Mouse (Mus musculus) heart, embryonic 14.5 days (tissue): Measurements from ENCODE around the gene Aanat. TPM values are rescaled to one million over a fixed set of nuclear protein-coding genes. Genes with fewer than 3 reads are reported as not detected.
A peak's percentile ranks its signal among the peaks of the same experiment; 100 is the strongest.
"Not testable (repeated sequence)": the region's sequence is repeated elsewhere in the genome, so short reads cannot be mapped to it uniquely, and the experiment has no call there.

Experiments
- ATAC-seq: fragments of 200-750 bp; cut with Nextera tagmentation; 2 replicates; pipeline ENCODE4 v1.8.0; 2017; ENCODE audit warnings: low read depth, moderate TSS enrichment; ENCODE audit not compliant: insufficient number of reproducible peaks, insufficient read depth, low FRiP score
- H3K27ac ChIP-seq, 2 experiments: fragments of 200-500 bp in 1 of 2; fragments of 300-500 bp in 1 of 2; sonication (generic) in 1 of 2; replicated peaks in 1 of 2; 2 replicates each; pipeline ENCODE4 v1.5.1; 2012 to 2014; ENCODE audit warnings: low read depth in 2 of 2, low read length in 2 of 2, control low read depth in 1 of 2, mild to moderate bottlenecking in 1 of 2, mixed read lengths in 1 of 2; ENCODE audit not compliant: control insufficient read depth in 1 of 2, insufficient read depth in 1 of 2
- H3K27me3 ChIP-seq: fragments of 300-500 bp; sonication (generic); 2 replicates; pipeline ENCODE4 v1.6.1; 2014; ENCODE audit warnings: mild to moderate bottlenecking, low read length, control low read depth; ENCODE audit not compliant: control insufficient read depth, insufficient read depth
- H3K36me3 ChIP-seq: fragments of 300-500 bp; sonication (generic); 2 replicates; pipeline ENCODE4 v1.6.1; 2014; ENCODE audit warnings: mild to moderate bottlenecking, control low read depth, low read length, mixed read lengths; ENCODE audit not compliant: control insufficient read depth, insufficient read depth
- H3K4me1 ChIP-seq, 2 experiments: fragments of 200-500 bp in 1 of 2; fragments of 300-500 bp in 1 of 2; sonication (generic) in 1 of 2; 2 replicates each; pipeline ENCODE4 v1.6.1; 2012 to 2014; ENCODE audit warnings: low read length in 2 of 2, control low read depth in 1 of 2, mixed read lengths in 1 of 2; ENCODE audit not compliant: control insufficient read depth in 2 of 2, insufficient read depth in 2 of 2
- H3K4me2 ChIP-seq: fragments of 300-500 bp; sonication (generic); 2 replicates; pipeline ENCODE4 v1.6.1; 2014; ENCODE audit warnings: mild to moderate bottlenecking, low read length
- H3K4me3 ChIP-seq, 2 experiments: fragments of 200-500 bp in 1 of 2; fragments of 300-500 bp in 1 of 2; sonication (generic) in 1 of 2; 2 replicates each; pipeline ENCODE4 v1.5.1; 2012 to 2014; ENCODE audit warnings: low read length in 2 of 2, mild to moderate bottlenecking in 2 of 2, control low read depth in 1 of 2, low read depth in 1 of 2, moderate library complexity in 1 of 2; ENCODE audit not compliant: control insufficient read depth in 1 of 2, insufficient read depth in 1 of 2
- H3K9ac ChIP-seq: fragments of 300-500 bp; sonication (generic); 2 replicates; pipeline ENCODE4 v1.6.1; 2014; ENCODE audit warnings: mild to moderate bottlenecking, low read length
- H3K9me3 ChIP-seq: fragments of 300-500 bp; sonication (generic); 2 replicates; pipeline ENCODE4 v1.6.1; 2016; ENCODE audit warnings: low read length, control low read depth; ENCODE audit not compliant: control insufficient read depth
- WGBS: fragments of 180-500 bp; shearing (Covaris S2); extraction: QIAGEN DNeasy Blood & Tissue Kit; methylation state at CpG from one replicate; pipeline ENCODE4 v1.1.7; 2014; 5-methylcytosine and 5-hydroxymethylcytosine counted together
- polyA plus RNA-seq: library from polyadenylated mRNA; unstranded; fragments of >200 nt; fragmentation: Nextera tagmentation; extraction: Ambion mirVana; gene quantifications from 2 replicates; pipeline ENCODE4 v1.2.1, GENCODE M21; 2014

Gene Aanat
- polyA plus RNA-seq, 1 experiment from 2014 or later, result 0.28 TPM

DNA sequence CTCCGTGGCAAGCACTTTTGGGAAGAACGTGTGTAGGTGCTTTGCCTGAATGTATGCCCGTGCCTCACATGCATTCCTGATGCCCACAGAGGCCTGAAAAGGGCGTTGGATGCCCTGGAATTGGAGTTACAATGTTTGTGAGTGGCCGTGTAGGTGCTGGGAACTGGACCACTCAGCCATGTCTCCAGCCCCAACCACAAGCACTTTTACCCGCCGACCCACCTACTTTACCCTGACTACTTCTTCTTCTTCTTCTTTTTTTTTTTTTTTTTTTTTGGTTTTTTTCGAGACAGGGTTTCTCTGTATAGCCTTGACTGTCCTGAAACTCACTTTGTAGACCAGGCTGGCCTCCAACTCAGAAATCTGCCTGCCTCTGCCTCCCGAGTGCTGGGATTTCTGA, 24.9 kb downstream of the Aanat start:
- H3K9me3 ChIP-seq, H3K27ac ChIP-seq, H3K4me3 ChIP-seq, H3K27me3 ChIP-seq, H3K4me2 ChIP-seq, H3K9ac ChIP-seq, ATAC-seq: not testable (repeated sequence)
- 89% methylated on average over 9 of the region's 9 CpGs for WGBS
- peaks cover 9 to 11% of the 10 kb centered on the region in 2 experiments for H3K4me1 ChIP-seq
- H3K36me3 ChIP-seq, result peaks cover 19% of the 10 kb centered on the region

DNA sequence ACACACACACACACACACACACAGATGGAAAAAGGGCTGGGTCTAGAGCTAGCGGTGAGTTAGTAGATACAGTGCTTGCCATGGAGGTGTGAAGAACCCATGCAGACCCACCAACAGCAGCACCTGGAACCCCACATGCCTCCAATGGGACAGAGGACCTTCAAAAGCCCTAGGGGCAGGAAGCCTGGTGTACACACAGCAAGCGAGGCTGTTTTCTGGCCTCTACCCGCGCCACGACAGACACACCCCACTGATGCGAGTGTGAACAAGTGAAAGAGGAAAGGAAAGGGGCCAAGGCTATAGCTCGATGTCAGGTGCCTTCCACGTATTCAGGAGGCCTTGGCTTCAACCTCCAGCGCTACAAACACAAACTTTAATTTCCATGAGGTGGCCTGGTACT, 25.7 kb downstream of the Aanat start:
- Histone ChIP-seq H3K9me3 (no peaks in the 10 kb centered on the region), H3K4me2 (no peak overlapping the region), H3K9ac (no peak overlapping the region), H3K36me3 (peaks cover 14% of the 10 kb centered on the region), H3K27ac (no peak overlapping the region), H3K4me1 (peaks cover 15 to 18% of the 10 kb centered on the region in 2 experiments), H3K27me3 (no peaks in the 10 kb centered on the region), H3K4me3 (no peak overlapping the region)
- ATAC-seq, result no peak
- WGBS, result 87% methylated on average over 9 of the region's 9 CpGs

DNA sequence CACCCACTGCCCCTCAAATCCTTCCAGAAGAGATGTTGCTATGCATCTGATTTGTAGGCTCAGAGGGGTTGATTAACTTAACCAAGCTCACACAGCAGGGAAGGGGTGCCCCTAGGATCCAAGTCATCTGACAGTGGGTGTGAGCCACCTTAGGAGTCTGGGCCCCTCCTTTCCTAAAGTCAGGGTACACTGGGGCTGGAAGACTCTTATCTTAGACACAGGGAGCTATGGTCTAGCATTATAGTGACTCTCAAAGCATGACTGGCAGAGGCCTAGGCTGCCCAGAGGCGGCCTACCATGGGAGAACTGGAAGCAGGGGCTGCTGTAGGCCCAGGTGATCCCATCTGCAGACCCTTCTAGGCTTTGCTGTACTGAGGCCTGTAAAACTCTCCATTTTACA, 26.3 kb downstream of the Aanat start:
- Histone ChIP-seq H3K27ac (no peak overlapping the region), H3K27me3 (no peaks in the 10 kb centered on the region), H3K4me3 (no peak overlapping the region), H3K4me2 (no peak overlapping the region), H3K9me3 (no peaks in the 10 kb centered on the region), H3K36me3 (peaks cover 10% of the 10 kb centered on the region; the same call in 1 of the 2 replicates), H3K4me1 (peaks cover 15 to 21% of the 10 kb centered on the region in 2 experiments), H3K9ac (no peak overlapping the region)
- 74% methylated on average over 1 of the region's 1 CpGs for WGBS
- no peak for ATAC-seq

DNA sequence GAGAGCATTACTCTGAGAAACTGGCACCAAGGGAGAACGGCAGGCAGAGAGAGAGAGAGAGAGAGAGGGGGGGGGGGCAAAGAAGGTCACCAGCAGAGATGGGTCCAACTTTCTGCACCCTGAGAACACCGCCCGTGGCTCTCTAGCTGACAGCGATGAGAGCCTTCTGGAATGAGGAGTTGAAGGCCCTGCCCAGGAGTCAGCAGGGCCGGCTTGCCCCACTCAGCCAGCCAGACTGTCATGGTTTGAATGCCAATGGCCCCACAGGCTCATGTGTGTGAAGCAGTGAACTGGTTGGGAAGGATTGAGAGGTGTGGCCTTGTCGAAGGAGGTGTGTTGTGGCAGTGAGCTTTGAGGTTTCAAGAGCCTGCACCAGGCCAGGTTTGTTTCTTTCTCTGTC, 27.0 kb downstream of the Aanat start:
- H3K4me1 ChIP-seq, result peaks cover 15 to 25% of the 10 kb centered on the region in 2 experiments
- ATAC-seq, result no peak
- H3K36me3 ChIP-seq, result peaks cover 10% of the 10 kb centered on the region; the same call in 1 of the 2 replicates
- no peaks in the 10 kb centered on the region for H3K9me3 ChIP-seq
- 72% methylated on average over 6 of the region's 6 CpGs for WGBS
- no peak overlapping the region for H3K27ac ChIP-seq
- no peak overlapping the region for H3K4me3 ChIP-seq
- H3K9ac ChIP-seq, result no peak overlapping the region
- no peak overlapping the region for H3K4me2 ChIP-seq
- H3K27me3 ChIP-seq, result no peaks in the 10 kb centered on the region

DNA sequence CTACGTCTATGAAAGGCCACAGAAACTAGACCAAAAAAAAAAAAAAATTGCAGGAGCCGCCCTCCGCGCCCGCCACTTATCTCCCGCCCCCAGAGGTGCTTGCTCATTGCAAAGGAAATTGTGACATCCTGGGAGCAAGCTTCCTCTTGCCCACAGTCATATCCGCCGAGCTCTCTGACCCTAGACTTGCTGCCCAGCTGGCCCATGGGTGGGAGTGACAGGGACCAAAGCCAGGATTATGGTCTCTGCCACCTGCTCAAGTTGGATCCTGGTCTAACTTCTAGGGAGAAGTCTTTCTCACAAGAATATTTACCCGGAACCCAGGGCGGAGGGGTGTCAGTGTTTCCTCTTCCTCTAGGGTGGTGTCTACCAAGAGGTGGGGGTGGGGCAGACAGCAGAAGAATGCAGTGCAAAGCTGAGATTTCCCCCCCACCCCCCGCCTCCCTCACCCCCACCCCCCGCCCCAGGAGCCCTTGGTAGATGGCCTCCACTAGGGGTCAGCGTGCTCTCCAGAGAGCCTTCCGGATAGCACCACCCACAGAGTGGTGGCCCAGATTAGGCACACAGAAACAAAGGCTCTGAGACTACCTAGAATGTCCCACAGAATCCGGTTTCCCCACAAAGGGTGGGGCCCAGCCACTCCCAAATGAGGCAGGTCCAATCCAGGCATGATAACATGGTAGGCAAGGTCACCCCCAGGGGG, 29.7 kb downstream of the Aanat start:
- H3K9ac ChIP-seq, result no peak overlapping the region
- no peaks in the 10 kb centered on the region for H3K27me3 ChIP-seq
- peak overlapping the region; percentile 53 to 65 for H3K27ac ChIP-seq
- H3K4me3 ChIP-seq, result no peak overlapping the region
- 37% methylated on average over 15 of the region's 15 CpGs for WGBS
- peaks cover 26 to 43% of the 10 kb centered on the region in 2 experiments for H3K4me1 ChIP-seq
- peak overlapping the region; percentile 4; the same call in 1 of the 2 replicates for H3K4me2 ChIP-seq
- ATAC-seq, result peak; percentile 49; the same call in 1 of the 2 replicates
- H3K36me3 ChIP-seq, result no peaks in the 10 kb centered on the region
- H3K9me3 ChIP-seq, result no peaks in the 10 kb centered on the region

- no peak overlapping the region for H3K4me2 ChIP-seq
- H3K4me1 ChIP-seq, result peaks cover 33 to 50% of the 10 kb centered on the region in 2 experiments
- H3K36me3 ChIP-seq, result no peaks in the 10 kb centered on the region
- H3K27me3 ChIP-seq, result no peaks in the 10 kb centered on the region
- H3K9me3 ChIP-seq, result no peaks in the 10 kb centered on the region
- ATAC-seq, result 0 out of 2 replicates have a peak, but pooled peaks have one; percentile 5
- H3K27ac ChIP-seq, result peak overlapping the region; percentile 53 to 65
- H3K4me3 ChIP-seq, result no peak overlapping the region
- no peak overlapping the region for H3K9ac ChIP-seq
- WGBS, result 73% methylated on average over 10 of the region's 10 CpGs
Observed at GRCm38 (mm10) chr11:116616438-116617118, 30.3 kb downstream of the Aanat start.

- no peak for ATAC-seq
- Histone ChIP-seq H3K9me3 (no peaks in the 10 kb centered on the region), H3K36me3 (no peaks in the 10 kb centered on the region), H3K27ac (no peak overlapping the region), H3K4me1 (peaks cover 43 to 61% of the 10 kb centered on the region in 2 experiments), H3K4me3 (no peak overlapping the region), H3K27me3 (no peaks in the 10 kb centered on the region), H3K9ac (0 out of 2 replicates have a peak overlapping the region, but pooled peaks have one; percentile 7), H3K4me2 (no peak overlapping the region)
- 86% methylated on average over 7 of the region's 7 CpGs for WGBS
Observed at GRCm38 (mm10) chr11:116617641-116618040, 31.4 kb downstream of the Aanat start.
